Mouse (Mus musculus): ENCODE measurements around the gene Gsg1. TPM values are rescaled to one million over a fixed set of nuclear protein-coding genes. Genes with fewer than 3 reads are reported as not detected.
A peak's percentile ranks its signal among the peaks of the same experiment; 100 is the strongest.

Gene Gsg1
- polyA plus RNA-seq, 1 experiment from 2014 or later, result 0.20 TPM

DNA sequence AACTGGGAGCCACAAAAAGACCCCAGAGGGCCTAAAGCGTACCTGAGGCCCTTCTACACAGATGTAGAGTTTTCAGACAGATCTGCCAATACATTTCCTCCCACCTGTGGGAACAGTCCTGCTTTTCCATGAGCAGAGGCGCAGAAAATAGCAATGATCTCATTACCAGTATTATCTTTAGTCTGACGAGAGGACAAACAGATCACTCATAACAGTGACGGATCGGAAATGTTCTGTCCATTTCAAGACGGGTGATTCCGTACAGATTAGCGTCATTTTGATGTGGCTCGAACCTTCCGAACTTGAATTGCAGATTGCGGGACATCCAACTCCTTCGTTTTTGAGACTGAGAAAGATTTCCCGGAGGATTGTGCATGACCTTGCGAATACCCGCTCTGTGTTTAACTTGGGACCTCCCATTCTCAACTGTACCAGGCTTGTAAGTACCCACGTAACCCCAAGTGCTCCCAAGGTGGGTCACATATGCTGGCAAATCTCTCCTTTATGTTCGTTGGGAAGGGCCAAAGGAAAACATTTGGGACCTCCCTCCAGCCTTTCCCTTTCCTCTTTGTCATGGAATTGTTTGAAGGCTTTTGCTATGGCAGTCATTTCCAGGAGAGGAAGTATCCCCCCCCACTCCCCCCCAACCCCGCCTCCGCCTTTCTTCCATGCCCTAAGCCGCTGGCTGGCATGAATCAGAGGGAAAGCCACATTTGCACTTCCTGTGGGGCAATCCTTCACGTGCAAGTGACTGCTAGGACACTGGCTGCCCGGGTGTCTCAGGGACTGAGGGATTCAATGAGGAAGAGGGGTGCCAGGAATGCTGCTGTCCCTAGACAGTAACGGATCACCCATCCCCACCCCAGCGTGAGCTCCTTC, 2.1 kb downstream of the Gsg1 start:
- peak overlapping the region; percentile 57; the same call in 1 of the 2 replicates for H3K27ac ChIP-seq
- peak overlapping the region; percentile 23 for H3K4me3 ChIP-seq (replicated peaks)
- H3K4me2 ChIP-seq (replicated peaks), result peak overlapping the region; percentile 50
- no peaks in the 10 kb centered on the region for H3K36me3 ChIP-seq
- no peaks in the 10 kb centered on the region for H3K27me3 ChIP-seq
- H3K9me3 ChIP-seq, result 0 out of 2 replicates have a peak, but pooled peaks cover 8% of the 10 kb centered on the region
- ATAC-seq, result peak; percentile 63
- WGBS, result 43% methylated on average over 24 of the region's 24 CpGs
- peak overlapping the region; percentile 48; the same call in 1 of the 2 replicates for H3K9ac ChIP-seq (replicated peaks)
- H3K4me1 ChIP-seq (replicated peaks), result peaks cover 21% of the 10 kb centered on the region

DNA sequence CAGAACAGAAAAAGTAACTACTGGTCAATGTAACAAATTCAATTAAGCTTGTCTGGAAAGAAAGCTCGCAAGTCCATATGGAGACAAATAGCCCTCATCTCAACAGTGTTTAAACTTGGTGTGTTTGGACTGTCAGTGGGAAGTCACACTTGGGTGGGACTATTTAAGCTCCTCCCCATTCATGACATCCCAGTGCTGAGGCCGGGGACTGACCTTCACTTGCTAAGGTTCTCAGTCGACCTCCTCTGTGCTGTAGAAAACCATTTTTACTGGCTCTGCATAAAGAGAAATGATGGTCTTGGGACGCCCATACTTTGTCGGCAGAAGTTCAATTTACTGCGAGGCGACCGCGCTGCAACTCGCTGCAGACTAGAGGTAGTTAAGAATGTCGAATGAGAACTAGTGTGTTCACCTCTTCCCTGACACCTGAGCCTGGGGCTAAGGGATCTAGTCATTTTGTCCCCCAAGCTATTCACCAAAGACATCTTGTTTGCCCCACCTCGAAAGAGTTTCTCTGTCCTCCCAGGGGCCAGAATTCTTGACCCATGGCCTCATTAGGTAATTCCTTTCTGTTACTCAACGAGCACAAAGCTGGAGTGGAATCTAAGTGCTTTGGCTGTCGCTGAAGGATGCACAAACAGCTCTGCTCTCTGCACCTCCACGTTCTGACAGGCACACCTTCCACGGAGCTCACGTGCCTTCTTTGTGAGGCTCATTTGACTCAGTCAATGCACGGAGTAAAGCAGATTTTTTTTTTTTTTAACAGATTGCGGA, 3.0 kb downstream of the Gsg1 start:
- Histone ChIP-seq H3K27ac (no peak overlapping the region), H3K27me3 (no peaks in the 10 kb centered on the region), H3K4me2 (replicated peaks) (no peak overlapping the region), H3K9ac (replicated peaks) (0 out of 2 replicates have a peak overlapping the region, but pooled peaks have one; percentile 24), H3K4me1 (replicated peaks) (peaks cover 21% of the 10 kb centered on the region), H3K4me3 (replicated peaks) (no peak overlapping the region), H3K36me3 (no peaks in the 10 kb centered on the region), H3K9me3 (0 out of 2 replicates have a peak, but pooled peaks cover 8% of the 10 kb centered on the region)
- no peak for ATAC-seq
- WGBS, result 64% methylated on average over 19 of the region's 19 CpGs

DNA sequence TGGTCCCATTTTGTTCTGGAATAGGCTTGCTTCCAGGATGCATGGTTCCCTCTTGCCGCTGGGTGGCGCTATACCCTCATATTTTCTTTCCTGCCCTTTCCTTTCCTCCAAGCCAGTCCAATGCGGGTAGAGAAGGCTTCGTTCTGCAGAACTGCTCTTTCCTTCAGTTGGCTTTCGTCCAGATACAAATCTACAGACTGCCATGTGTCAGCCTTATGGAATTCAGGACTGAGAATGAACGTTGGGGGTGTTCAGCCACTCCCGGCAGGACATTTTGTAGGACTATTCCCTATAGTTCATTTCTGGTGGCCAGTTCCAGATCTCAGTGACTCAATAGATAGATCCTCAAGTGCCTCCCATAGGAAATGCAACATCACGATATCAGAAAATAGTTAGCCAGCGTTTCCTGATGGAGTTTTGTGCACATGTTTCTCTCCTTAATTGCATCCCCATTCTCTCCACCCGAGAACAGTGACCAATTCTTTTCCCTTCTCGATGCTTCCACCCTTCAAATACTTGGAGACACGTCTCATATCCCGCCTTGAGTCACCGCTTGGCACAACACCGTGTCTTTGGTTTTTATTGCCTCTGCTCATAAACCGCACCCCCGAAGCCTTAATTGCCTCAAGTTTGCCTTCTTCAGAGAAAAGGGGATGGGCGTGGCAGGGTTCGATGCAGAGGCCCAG, 4.2 kb downstream of the Gsg1 start:
- 56% methylated on average over 19 of the region's 19 CpGs for WGBS
- Histone ChIP-seq H3K27ac (no peak overlapping the region), H3K4me3 (replicated peaks) (no peak overlapping the region), H3K4me1 (replicated peaks) (peaks cover 27% of the 10 kb centered on the region), H3K4me2 (replicated peaks) (no peak overlapping the region), H3K27me3 (no peaks in the 10 kb centered on the region), H3K9me3 (no peaks in the 10 kb centered on the region), H3K9ac (replicated peaks) (no peak overlapping the region), H3K36me3 (no peaks in the 10 kb centered on the region)
- peak; percentile 55; the same call in 1 of the 2 replicates for ATAC-seq

DNA sequence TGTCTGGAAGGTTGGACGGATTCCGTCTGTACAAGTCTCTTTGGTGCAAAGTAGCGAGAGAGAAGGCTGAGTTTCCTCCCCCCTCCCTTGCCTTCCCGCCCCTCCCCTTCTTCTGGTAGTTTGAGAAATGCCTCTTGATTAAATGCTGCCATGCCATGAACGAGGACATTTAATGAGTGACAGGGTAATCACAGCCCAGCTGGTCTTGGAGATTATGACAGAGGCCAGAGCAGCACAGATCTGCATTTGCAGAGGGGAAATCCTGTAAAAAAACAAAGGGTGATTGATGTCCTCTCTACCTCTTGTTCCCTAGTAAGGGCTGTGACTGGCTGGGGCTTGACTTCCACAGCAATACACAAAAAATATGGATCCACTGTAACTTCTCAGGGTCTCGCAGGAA, 6.3 kb downstream of the Gsg1 start:
- Histone ChIP-seq H3K4me3 (replicated peaks) (no peak overlapping the region), H3K36me3 (no peaks in the 10 kb centered on the region), H3K27me3 (no peaks in the 10 kb centered on the region), H3K4me2 (replicated peaks) (no peak overlapping the region), H3K27ac (no peak overlapping the region), H3K4me1 (replicated peaks) (peaks cover 23% of the 10 kb centered on the region), H3K9ac (replicated peaks) (no peak overlapping the region), H3K9me3 (no peaks in the 10 kb centered on the region)
- no peak for ATAC-seq
- WGBS, result 70% methylated on average over 6 of the region's 6 CpGs

DNA sequence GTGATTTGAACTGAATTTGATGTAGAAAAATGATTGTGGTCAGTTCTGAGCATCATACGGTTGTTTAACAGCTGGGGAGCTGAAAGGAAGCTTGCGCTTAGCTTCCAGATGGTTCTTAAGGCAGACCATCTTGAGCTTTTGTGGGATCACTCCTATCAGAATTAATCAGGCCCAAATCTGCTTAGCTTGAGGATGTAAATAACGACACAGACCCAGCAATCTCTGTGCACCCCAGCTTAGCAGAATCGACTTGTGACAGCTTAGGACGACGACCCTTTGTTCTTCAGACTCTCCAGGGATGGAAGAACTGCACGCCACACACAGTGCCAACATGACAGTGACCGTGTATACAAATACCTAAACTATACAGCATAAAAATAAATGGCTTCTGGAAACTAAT, 8.6 kb downstream of the Gsg1 start:
- 32% methylated on average over 8 of the region's 8 CpGs for WGBS

DNA sequence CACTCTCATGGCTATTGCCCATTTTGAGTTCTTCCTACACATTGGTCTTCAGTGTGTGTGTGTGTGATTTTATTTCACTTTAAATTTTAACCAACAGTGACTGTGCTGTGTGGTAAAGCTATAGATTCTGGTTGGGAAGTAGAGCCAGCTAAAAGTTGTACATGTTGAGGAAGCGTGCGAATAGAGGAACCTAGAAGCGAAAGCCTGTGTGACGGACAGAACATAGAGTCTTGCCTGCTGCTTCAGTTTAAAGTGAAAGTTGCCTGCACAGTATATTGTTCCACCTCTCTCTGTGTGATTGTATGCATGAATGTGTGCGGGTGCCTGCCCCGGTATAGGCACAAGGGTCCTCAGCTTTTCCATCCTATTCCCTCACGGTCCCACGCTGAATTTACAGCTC, 13.8 kb downstream of the Gsg1 start:
- no peak overlapping the region for H3K9ac ChIP-seq (replicated peaks)

More for the DNA sequence above, 8.6 kb downstream of the Gsg1 start:
- no peaks in the 10 kb centered on the region for H3K9me3 ChIP-seq
- no peak overlapping the region for H3K4me3 ChIP-seq (replicated peaks)
- no peak overlapping the region for H3K9ac ChIP-seq (replicated peaks)
- no peak overlapping the region for H3K27ac ChIP-seq
- no peak overlapping the region for H3K4me2 ChIP-seq (replicated peaks)
- H3K27me3 ChIP-seq, result no peaks in the 10 kb centered on the region
- ATAC-seq, result no peak
- no peaks in the 10 kb centered on the region for H3K36me3 ChIP-seq
- peaks cover 6% of the 10 kb centered on the region; the same call in 1 of the 2 replicates for H3K4me1 ChIP-seq (replicated peaks)

DNA sequence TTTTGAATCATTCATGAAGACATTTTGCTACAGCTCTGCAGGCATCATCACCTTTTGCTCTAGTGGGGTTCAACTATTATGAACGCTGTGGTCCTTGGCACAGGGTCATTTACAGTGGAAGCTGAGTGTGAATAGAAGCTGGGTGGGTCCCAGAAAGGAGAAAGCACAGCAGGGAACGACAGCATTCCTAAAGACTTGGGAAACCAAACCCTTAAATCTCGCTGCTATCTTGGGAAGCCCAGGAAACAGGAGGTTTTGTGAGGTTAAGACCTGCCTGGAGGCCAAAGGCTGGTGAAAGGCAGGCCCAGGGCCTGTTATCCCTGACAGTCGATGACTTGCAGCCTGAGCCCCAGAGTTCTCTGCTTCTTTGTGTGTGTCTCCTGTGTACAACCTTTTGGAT, 15.9 kb downstream of the Gsg1 start:
- ATAC-seq, result no peak
- Histone ChIP-seq H3K27me3 (no peaks in the 10 kb centered on the region), H3K4me3 (replicated peaks) (no peak overlapping the region), H3K4me1 (replicated peaks) (no peaks in the 10 kb centered on the region), H3K4me2 (replicated peaks) (no peak overlapping the region), H3K36me3 (peaks cover 32% of the 10 kb centered on the region), H3K9me3 (no peaks in the 10 kb centered on the region), H3K9ac (replicated peaks) (no peak overlapping the region), H3K27ac (no peak overlapping the region)
- 48% methylated on average over 4 of the region's 4 CpGs for WGBS

More for the DNA sequence above, 13.8 kb downstream of the Gsg1 start:
- Histone ChIP-seq H3K27ac (no peak overlapping the region), H3K4me3 (replicated peaks) (no peak overlapping the region), H3K9me3 (no peaks in the 10 kb centered on the region), H3K36me3 (peaks cover 12% of the 10 kb centered on the region; the same call in 1 of the 2 replicates), H3K27me3 (no peaks in the 10 kb centered on the region), H3K4me1 (replicated peaks) (peaks cover 2% of the 10 kb centered on the region; the same call in 1 of the 2 replicates), H3K4me2 (replicated peaks) (no peak overlapping the region)
- WGBS, result 96% methylated on average over 8 of the region's 8 CpGs
- ATAC-seq, result no peak

DNA sequence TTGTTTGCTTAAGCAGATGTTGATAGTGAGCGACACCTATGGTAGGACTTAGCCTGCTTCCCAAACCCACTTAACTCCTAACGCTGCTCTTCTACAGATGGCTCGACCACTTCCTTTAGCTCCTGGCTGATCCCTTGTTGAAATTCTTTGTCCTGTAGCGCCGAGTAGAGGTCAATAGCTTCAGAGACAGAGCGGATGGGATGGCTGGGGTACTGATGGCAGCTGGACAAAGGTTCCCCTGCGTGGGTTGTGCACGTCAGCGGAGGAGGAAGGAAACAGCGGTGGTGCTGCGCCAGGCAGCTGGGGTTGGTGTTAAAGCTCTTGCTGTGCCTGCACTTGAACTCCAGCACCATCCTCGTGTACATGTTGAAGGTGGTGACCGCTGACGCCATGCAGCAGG, 16.8 kb downstream of the Gsg1 start:
- Histone ChIP-seq H3K4me2 (replicated peaks) (no peak overlapping the region), H3K9me3 (no peaks in the 10 kb centered on the region), H3K36me3 (peaks cover 40% of the 10 kb centered on the region), H3K9ac (replicated peaks) (no peak overlapping the region), H3K4me1 (replicated peaks) (no peaks in the 10 kb centered on the region), H3K27ac (no peak overlapping the region), H3K27me3 (no peaks in the 10 kb centered on the region), H3K4me3 (replicated peaks) (no peak overlapping the region)
- WGBS, result 79% methylated on average over 14 of the region's 14 CpGs
- ATAC-seq, result no peak

- H3K36me3 ChIP-seq, result peaks cover 47% of the 10 kb centered on the region
- 89% methylated on average over 3 of the region's 3 CpGs for WGBS
- H3K4me1 ChIP-seq (replicated peaks), result no peaks in the 10 kb centered on the region
- H3K4me3 ChIP-seq (replicated peaks), result no peak overlapping the region
- no peak overlapping the region for H3K27ac ChIP-seq
- no peaks in the 10 kb centered on the region for H3K27me3 ChIP-seq
- H3K4me2 ChIP-seq (replicated peaks), result no peak overlapping the region
- no peak overlapping the region for H3K9ac ChIP-seq (replicated peaks)
- H3K9me3 ChIP-seq, result no peaks in the 10 kb centered on the region
- ATAC-seq, result no peak
Measured at GRCm38 (mm10) chr6:135236576-135236975, 17.6 kb downstream of the Gsg1 start.

- no peak overlapping the region for H3K27ac ChIP-seq
- WGBS, result 93% methylated on average over 3 of the region's 3 CpGs
- no peak for ATAC-seq
- H3K9ac ChIP-seq (replicated peaks), result no peak overlapping the region
- H3K36me3 ChIP-seq, result peaks cover 50% of the 10 kb centered on the region
- H3K4me3 ChIP-seq (replicated peaks), result no peak overlapping the region
- no peaks in the 10 kb centered on the region for H3K4me1 ChIP-seq (replicated peaks)
- no peak overlapping the region for H3K4me2 ChIP-seq (replicated peaks)
- no peaks in the 10 kb centered on the region for H3K27me3 ChIP-seq
- no peaks in the 10 kb centered on the region for H3K9me3 ChIP-seq
Measured at GRCm38 (mm10) chr6:135235742-135236141, 18.4 kb downstream of the Gsg1 start.

- Histone ChIP-seq H3K27ac (no peak overlapping the region), H3K9ac (replicated peaks) (no peak overlapping the region), H3K36me3 (peaks cover 65% of the 10 kb centered on the region), H3K4me2 (replicated peaks) (no peak overlapping the region), H3K27me3 (no peaks in the 10 kb centered on the region), H3K9me3 (no peaks in the 10 kb centered on the region), H3K4me3 (replicated peaks) (no peak overlapping the region), H3K4me1 (replicated peaks) (no peaks in the 10 kb centered on the region; the same call in 1 of the 2 replicates)
- 59% methylated on average over 12 of the region's 12 CpGs for whole genome bisulfite sequencing
- ATAC-seq, result no peak
Measured at GRCm38 (mm10) chr6:135232443-135233182, 21.5 kb downstream of the Gsg1 start.
